Mouse (Mus musculus): Measurements from ENCODE around the gene Ncapg.
"Not testable (repeated sequence)": the region's sequence is repeated elsewhere in the genome, so short reads cannot be mapped to it uniquely, and the experiment has no call there.

The Ncapg gene

DNA sequence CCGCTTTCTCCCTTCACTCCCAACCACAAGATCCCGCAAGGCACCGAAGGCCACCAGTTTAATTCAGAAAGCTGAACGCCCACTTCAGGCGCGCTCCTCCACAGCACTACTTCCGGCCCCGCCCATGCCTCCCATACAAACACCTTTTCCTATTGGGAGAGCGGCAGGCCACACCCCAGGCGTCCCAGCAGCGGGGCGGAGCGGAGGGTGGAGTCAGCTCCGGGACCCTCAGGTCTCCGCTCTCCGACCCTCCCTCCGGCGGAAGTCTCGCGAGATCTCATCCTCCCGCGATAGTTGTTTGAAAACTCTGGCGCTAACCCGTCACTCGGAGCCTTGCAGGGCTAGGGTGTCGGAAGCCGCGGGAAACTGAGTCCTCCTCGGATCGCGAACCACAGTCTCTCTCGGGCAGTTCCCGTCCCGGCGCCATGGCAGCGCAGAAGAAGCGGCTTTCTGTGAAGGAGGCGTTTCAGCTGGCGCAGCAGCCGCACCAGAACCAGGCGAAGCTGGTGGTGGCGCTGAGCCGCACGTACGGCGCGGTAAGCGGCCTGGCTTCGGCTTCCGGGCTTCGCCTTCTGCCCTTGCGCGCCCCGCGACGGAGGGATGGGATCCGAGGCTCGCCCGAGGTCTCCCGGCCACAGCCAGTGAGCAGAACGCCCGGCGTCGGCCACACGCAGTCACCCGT, at the start of gene Ncapg:
Ncapg (plus strand) TSS at position 322 of the 682 bp plus-strand sequence.
- peak; percentile 97 to 100 for DNase-seq (ENCODE audit: low spot score in 2 of 2)

- no peak for DNase-seq (ENCODE audit: low spot score in 2 of 2)
Observed at GRCm38 (mm10) chr5:45621511-45621910, 48.2 kb upstream of the Ncapg start.

- DNase-seq (ENCODE audit: low spot score in 2 of 2): no peak
Observed at GRCm38 (mm10) chr5:45627771-45628170, 41.9 kb upstream of the Ncapg start.

GRCm38 (mm10) chr5:45629470-45629869, 40.2 kb upstream of the Ncapg start:
- no peak for DNase-seq (ENCODE audit: low spot score in 2 of 2)

- DNase-seq (ENCODE audit: low spot score in 2 of 2): no peak
Observed at GRCm38 (mm10) chr5:45638378-45638777, 31.3 kb upstream of the Ncapg start.

DNA sequence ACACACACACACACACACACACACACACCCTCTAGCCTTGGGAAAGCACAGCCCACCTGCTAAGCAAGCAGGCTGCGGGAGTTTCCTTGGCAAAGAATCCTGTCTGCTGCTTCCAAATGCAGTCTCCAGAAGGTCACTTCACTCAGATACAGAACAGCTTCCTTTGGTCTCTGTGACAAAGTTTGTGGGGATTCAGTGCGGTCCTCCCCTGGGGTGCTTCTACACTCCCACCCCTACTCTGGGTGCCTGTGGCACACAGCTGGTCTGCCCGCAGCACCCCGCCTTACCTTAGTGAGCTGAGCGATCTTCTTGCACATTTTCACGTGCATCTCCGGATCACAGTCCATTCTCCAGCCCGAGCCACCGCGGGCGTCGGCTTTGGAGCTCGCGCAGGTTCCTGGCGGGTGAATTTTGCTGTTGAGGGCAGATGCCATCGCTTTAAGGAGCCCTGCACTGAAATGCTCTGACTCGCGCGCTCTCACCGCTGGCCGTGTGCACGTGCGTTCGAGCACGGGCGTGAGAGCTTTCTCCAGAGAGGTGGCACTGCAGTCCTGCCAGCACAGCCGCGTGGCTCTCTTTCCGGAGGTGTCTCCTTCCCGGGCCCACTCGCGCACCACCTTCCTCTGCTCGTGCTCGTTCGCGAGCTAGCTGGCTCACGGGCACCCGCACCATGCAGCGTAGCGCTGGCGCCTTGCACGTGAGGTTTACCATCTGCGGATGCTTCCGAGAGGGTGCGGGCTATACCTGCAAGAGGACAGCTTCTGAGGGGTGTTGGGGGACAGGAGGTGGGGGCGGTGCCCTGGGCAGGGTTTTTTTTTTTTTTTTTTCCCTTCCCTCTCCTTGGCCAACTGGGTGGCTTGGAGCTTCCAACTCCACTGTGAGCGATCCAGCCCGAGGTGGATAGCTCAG, 30.7 kb upstream of the Ncapg start, which contains the start of gene Fam184b:
Fam184b (minus strand) TSS at position 809 of the 909 bp plus-strand sequence.
- peak; percentile 71 to 74 for DNase-seq (ENCODE audit: low spot score in 2 of 2)

DNA sequence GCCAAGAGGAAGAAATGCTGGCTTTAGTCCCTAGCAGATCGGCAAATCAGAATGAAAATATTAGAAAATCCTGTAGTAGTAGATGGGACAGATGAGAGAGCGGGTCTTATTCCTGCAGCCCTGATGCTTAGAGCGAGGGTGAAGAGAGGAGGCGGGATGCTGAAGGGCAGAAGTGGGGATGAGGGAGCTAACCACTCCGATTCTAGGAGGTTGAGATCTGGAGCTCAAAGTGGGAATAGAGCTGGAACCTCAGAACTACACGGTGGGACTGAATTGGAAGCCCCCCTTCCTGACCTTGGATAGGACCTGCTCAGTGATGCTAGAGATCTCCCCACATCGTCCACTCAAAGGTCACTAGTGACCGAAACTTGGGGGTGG, 30.0 kb upstream of the Ncapg start:
- no peak for DNase-seq (ENCODE audit: low spot score in 2 of 2)

GRCm38 (mm10) chr5:45651026-45651703, 18.6 kb upstream of the Ncapg start:
- no peak for DNase-seq (ENCODE audit: low spot score in 2 of 2)

DNA sequence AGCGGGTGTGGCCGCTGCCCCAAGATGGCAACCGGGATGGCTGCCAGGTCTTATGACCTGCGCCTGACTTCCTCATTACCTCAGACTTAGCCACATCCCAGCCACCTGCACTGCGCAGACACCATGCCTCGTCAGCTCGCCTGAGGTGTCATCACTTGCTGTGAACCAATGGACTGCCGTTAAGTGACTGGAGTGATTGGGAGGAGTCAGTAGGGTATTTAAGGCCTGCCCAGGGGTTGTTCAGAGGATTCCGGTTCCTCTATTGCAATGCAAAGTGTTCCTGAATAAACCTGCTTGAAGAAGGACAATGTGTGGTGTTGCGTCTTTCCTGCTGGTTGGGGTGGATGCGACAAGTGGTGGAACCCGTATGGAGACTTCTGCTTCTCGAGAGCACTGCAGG, 11.3 kb upstream of the Ncapg start:
- DNase-seq (ENCODE audit: low spot score in 2 of 2): not testable (repeated sequence)

DNA sequence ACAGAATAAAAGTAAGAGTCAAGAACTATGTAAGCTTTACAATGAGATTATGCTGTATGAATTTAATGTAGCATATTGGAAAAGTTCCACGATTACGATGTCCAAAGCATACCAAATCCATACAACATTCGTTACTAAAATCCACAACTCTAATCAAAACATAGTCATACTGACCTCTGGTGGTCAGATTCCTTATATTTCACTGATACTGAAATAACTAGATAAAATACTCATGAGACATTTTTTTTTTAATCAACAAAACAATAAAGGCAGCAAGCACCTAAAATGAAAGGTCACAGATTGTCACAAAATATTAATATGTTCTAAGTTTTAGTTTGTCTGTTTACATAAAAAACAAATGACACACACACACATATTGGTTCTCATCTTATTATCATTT, 1.4 kb upstream of the Ncapg start:
- DNase-seq (ENCODE audit: low spot score in 2 of 2): no peak

DNA sequence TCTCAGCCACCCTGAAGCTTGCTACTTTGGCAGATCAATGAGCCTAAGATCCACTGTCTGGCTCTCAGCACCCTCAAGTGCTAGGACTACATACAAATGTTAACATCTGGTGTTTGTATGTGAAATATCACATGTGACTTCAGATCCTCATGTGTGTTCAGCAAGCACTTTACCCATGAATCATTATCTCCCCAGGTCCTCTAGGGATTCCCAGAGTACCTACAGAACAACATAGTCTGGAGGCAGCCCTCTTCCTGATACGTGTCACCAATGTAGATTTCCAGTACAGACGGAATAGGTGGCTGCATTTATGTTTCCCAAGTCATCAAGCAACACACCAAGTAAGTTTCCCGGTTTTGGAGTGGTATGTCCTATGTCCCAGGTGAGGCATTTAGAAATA, 888 bp upstream of the Ncapg start:
- no peak for DNase-seq (ENCODE audit: low spot score in 2 of 2)

DNA sequence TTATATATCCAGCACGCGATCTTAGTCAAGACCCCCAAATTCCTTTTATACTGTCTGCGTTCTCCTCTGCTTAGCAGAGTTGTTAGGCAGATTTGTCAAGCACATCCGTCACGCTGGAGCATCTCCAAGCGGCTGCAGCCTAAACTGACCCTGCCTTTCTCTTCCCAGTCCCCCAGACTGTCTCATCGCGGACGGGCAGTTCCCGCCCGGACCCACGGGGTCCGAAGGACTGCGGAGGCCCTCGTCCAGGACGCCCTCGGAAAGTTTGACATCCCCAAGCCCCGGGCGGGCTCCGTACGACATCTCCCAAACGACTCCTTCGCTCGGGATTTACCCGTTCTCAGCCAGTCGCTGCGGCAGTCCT, 503 bp upstream of the Ncapg start:
- no peak for DNase-seq (ENCODE audit: low spot score in 2 of 2)

DNA sequence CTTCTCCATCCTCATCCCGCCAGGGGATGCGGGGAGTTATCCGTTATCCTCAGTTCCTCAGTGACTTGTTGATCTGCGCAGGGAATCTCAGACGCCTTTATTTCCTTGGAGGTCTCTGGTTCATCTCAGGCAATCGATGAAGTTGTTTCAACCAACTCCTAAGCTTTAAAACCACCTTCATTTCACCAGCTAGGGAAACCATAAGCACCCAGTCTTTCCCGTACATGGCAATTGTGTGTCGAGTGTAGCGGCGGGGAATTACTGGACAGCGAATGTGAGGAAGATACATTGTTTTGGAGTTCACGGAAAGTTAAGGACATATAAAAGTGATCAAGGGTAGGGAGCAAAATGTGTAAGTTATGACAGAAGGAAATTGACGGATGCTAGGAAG, 556 bp downstream of the Ncapg start:
- no peak for DNase-seq (ENCODE audit: low spot score in 2 of 2)

GRCm38 (mm10) chr5:45670894-45671494, 1.3 kb downstream of the Ncapg start:
- DNase-seq (ENCODE audit: low spot score in 2 of 2): no peak

DNA sequence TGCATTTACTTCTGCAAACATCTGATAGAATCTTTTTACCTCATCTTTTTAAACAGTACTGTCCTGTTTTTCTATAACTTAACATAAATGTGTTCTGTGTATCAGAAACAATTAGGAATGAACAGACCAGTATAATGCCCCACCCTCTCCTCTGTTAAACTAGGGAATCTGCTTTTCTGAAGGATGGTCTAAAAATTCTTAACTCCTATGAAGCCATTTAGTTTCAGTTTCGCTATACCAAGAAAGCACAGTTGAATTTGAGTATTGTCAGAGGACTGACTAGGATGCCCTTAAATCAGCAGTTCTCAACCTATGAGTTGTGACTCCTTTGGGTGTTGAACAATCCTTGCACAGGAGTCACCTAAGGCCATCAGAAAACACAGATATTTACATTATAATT, 5.3 kb downstream of the Ncapg start:
- no peak for DNase-seq (ENCODE audit: low spot score in 2 of 2)

- DNase-seq (ENCODE audit: low spot score in 2 of 2): no peak
Observed at GRCm38 (mm10) chr5:45677639-45678038, 7.9 kb downstream of the Ncapg start.

GRCm38 (mm10) chr5:45679955-45680354, 10.2 kb downstream of the Ncapg start:
- no peak for DNase-seq (ENCODE audit: low spot score in 2 of 2)

- DNase-seq (ENCODE audit: low spot score in 2 of 2): no peak
Observed at GRCm38 (mm10) chr5:45683388-45683787, 13.7 kb downstream of the Ncapg start.

- DNase-seq (ENCODE audit: low spot score in 2 of 2): no peak
Observed at GRCm38 (mm10) chr5:45685243-45685642, 15.5 kb downstream of the Ncapg start.

- DNase-seq (ENCODE audit: low spot score in 2 of 2): no peak
Observed at GRCm38 (mm10) chr5:45686223-45686622, 16.5 kb downstream of the Ncapg start.

DNA sequence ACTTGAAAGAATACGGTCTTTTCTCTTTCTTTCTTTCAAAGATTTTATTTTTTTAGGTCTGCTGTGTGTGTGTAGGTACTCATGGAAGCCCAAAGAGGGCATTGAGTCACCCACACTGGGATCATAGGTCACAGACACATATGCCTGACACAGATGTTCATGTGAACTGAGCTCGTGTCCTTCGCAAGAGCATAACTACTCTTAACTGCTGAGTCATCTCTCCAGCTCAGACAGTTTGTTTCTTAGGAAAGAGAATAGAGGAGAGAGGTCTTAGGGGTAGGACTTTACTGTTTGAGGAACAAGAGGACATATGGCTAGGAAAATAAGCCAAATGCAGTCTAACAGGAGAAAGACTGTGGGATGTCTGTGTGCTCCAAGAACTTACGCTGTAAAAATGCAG, 19.4 kb downstream of the Ncapg start:
- DNase-seq (ENCODE audit: low spot score in 2 of 2): no peak

GRCm38 (mm10) chr5:45690802-45691201, 21.1 kb downstream of the Ncapg start:
- no peak for DNase-seq (ENCODE audit: low spot score in 2 of 2)

Measured in frontal cortex, postnatal 14 days (tissue).